Mouse (Mus musculus) intestine, embryonic 16.5 days (tissue): ENCODE data around the gene Baz2b. TPM values are rescaled to one million over a fixed set of nuclear protein-coding genes. Genes with fewer than 3 reads are reported as not detected.
A peak's percentile ranks its signal among the peaks of the same experiment; 100 is the strongest.

Source experiments
- ATAC-seq: fragments of 200-750 bp; cut with Nextera tagmentation; 2 replicates; pipeline ENCODE4 v1.8.0; 2017; ENCODE audit warnings: moderate TSS enrichment, moderate library complexity
- H3K27ac ChIP-seq: fragments of 300-500 bp; sonication (generic); 2 replicates; pipeline ENCODE4 v1.5.1; 2014; ENCODE audit warnings: mild to moderate bottlenecking, low read length
- H3K27me3 ChIP-seq: fragments of 300-500 bp; sonication (generic); replicated peaks from 2 replicates; pipeline ENCODE4 v1.6.1; 2014; ENCODE audit warnings: low read length, control low read depth, mixed read lengths; ENCODE audit not compliant: control insufficient read depth, insufficient read depth
- H3K36me3 ChIP-seq: fragments of 300-500 bp; sonication (generic); 2 replicates; pipeline ENCODE4 v1.6.1; 2014; ENCODE audit warnings: low read length, control low read depth; ENCODE audit not compliant: control insufficient read depth, insufficient read depth
- H3K4me1 ChIP-seq: fragments of 300-500 bp; sonication (generic); 2 replicates; pipeline ENCODE4 v1.6.1; 2014; ENCODE audit warnings: low read length, control low read depth, mixed read lengths; ENCODE audit not compliant: control insufficient read depth, insufficient read depth
- H3K4me2 ChIP-seq: fragments of 300-500 bp; sonication (generic); 2 replicates; pipeline ENCODE4 v1.6.1; 2014; ENCODE audit warnings: low read depth, low read length, control low read depth
- H3K4me3 ChIP-seq: fragments of 300-500 bp; sonication (generic); 2 replicates; pipeline ENCODE4 v1.5.1; 2014; ENCODE audit warnings: mild to moderate bottlenecking, low read length
- H3K9ac ChIP-seq: fragments of 300-500 bp; sonication (generic); 2 replicates; pipeline ENCODE4 v1.6.1; 2014; ENCODE audit warnings: low read depth, low read length
- H3K9me3 ChIP-seq: fragments of 300-500 bp; sonication (generic); 2 replicates; pipeline ENCODE4 v1.6.1; 2016; ENCODE audit warnings: low read length, control low read depth; ENCODE audit not compliant: control insufficient read depth
- WGBS: fragments of 180-500 bp; shearing (Covaris S2); extraction: QIAGEN DNeasy Blood & Tissue Kit; methylation state at CpG from one replicate; pipeline ENCODE4 v1.1.7; 2014; 5-methylcytosine and 5-hydroxymethylcytosine counted together
- polyA plus RNA-seq: library from polyadenylated mRNA; unstranded; fragments of >200 nt; fragmentation: Nextera tagmentation; extraction: Ambion mirVana; gene quantifications from 2 replicates; pipeline ENCODE4 v1.2.1, GENCODE M21; 2015

Gene Baz2b
- polyA plus RNA-seq, 1 experiment from 2014 or later: 42.3 TPM

DNA sequence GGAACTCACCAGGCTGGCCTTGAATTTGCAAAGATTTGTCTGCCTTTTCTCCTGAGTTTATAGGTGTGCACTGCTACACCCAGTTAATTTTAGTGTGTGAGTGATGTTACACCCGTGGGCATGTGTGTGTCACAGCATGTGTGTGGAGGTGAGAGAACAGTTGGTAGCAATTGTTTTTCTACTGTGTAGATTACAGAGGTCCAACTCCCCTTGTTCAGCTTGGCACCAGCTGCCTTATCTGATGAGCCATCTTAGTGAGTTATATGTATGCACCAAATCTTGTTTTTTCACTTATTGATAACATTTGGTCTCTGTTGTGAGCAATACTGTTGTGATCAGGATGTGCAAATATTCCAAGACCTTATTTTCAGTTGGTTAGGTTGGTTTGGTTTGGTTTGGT is 13.8 kb upstream of the Baz2b start:
- H3K4me2 ChIP-seq: no peak overlapping the region
- H3K27me3 ChIP-seq: no peaks in the 10 kb centered on the region
- WGBS: 77% methylated on average over 1 of the region's 1 CpGs
- no peak for ATAC-seq
- H3K4me1 ChIP-seq: peaks cover 13% of the 10 kb centered on the region
- H3K9me3 ChIP-seq: no peaks in the 10 kb centered on the region
- no peak overlapping the region for H3K4me3 ChIP-seq
- H3K9ac ChIP-seq: no peak overlapping the region
- H3K27ac ChIP-seq: no peak overlapping the region
- no peaks in the 10 kb centered on the region for H3K36me3 ChIP-seq

- Histone ChIP-seq H3K4me2 (no peak overlapping the region), H3K27ac (no peak overlapping the region), H3K27me3 (no peaks in the 10 kb centered on the region), H3K9me3 (no peaks in the 10 kb centered on the region), H3K4me3 (no peak overlapping the region), H3K36me3 (no peaks in the 10 kb centered on the region), H3K9ac (no peak overlapping the region), H3K4me1 (peaks cover 13% of the 10 kb centered on the region)
- WGBS: 73% methylated on average over 2 of the region's 2 CpGs
- no peak for ATAC-seq
These were observed 12.3 kb upstream of the Baz2b start for GRCm38 (mm10) chr2:60221954-60222353.

DNA sequence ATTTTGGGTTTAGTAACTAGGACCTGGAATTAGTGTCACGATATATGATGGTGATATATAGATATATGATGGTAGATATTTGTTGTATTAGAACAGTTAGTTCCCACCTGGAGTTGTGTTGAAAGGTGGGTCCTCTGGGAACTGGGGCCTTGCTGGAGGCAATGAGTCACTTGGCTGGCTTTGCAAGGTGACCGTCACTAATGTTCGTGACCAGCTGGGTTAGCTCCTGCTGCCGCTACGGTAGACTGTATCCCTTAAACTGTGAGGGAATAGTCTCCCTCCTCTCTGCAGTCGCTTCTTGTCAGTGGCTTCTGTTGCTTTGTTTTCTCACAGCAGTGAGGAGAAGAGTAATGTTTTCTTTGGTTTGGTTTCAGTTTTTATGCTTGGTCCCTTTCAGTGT is 11.6 kb upstream of the Baz2b start:
- 49% methylated on average over 6 of the region's 6 CpGs for WGBS
- Histone ChIP-seq H3K27me3 (no peaks in the 10 kb centered on the region), H3K9me3 (no peaks in the 10 kb centered on the region), H3K9ac (no peak overlapping the region), H3K4me1 (peaks cover 12% of the 10 kb centered on the region), H3K27ac (no peak overlapping the region), H3K4me3 (no peak overlapping the region), H3K4me2 (no peak overlapping the region), H3K36me3 (no peaks in the 10 kb centered on the region)
- ATAC-seq: no peak

DNA sequence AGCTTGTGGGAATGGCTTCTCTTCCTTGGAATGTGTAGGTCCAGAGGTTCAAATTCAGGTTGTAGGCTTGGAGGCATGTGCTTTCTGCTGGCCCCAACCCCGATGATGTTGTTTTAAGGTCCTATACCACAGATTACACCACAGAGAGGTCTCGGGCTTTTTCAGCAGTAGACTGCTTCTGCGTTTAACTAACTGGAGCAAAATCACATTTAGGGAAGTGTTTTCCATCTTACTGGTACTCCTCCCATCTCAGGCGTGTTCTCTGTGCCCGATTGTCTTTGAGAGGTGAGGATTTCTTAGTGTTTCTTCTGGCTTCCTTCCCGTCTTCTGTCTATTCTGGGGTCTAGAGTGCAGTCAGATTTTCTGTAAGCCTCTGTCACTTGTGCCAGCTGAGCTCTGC is 8.0 kb upstream of the Baz2b start:
- H3K27me3 ChIP-seq: no peaks in the 10 kb centered on the region
- no peak overlapping the region for H3K27ac ChIP-seq
- WGBS: 83% methylated on average over 6 of the region's 6 CpGs
- ATAC-seq: no peak
- H3K4me2 ChIP-seq: no peak overlapping the region
- no peak overlapping the region for H3K9ac ChIP-seq
- H3K4me3 ChIP-seq: no peak overlapping the region
- H3K36me3 ChIP-seq: no peaks in the 10 kb centered on the region
- no peaks in the 10 kb centered on the region for H3K9me3 ChIP-seq
- peaks cover 24% of the 10 kb centered on the region for H3K4me1 ChIP-seq

DNA sequence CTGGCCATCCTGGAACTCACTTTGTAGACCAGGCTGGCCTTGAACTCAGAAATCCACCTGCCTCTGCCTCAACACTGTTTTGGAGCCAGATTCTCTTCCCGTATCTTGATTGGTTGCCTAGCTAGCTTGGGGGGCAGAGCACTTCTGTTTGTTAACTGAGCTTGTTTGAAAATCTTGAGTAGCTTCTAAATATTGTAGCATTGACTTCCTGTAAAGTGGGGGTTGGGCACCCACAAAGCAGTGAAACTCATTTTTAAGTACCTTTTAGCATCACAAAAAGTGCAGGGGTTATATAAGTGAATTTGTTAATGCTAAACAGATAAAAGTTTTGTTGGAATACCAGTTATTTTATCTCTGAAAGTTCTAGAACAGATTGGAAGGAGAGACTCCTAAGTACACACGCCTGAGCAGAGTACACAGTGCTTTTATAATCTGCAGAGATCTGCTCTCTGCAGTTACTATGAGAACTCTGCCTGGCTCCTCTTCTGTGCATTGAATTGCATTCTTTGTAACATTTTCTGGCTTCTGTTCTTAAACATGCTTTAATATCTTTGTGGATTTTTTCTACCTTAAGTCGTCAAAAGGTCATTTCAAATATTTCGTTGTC is 7.0 kb upstream of the Baz2b start:
- H3K9ac ChIP-seq: no peak overlapping the region
- no peak overlapping the region for H3K4me3 ChIP-seq
- H3K27ac ChIP-seq: no peak overlapping the region
- H3K4me1 ChIP-seq: peaks cover 30% of the 10 kb centered on the region
- no peak; the same call in 1 of the 2 replicates for ATAC-seq
- H3K4me2 ChIP-seq: no peak overlapping the region
- WGBS: 68% methylated on average over 4 of the region's 4 CpGs
- H3K27me3 ChIP-seq: no peaks in the 10 kb centered on the region
- no peaks in the 10 kb centered on the region for H3K36me3 ChIP-seq
- no peaks in the 10 kb centered on the region for H3K9me3 ChIP-seq

DNA sequence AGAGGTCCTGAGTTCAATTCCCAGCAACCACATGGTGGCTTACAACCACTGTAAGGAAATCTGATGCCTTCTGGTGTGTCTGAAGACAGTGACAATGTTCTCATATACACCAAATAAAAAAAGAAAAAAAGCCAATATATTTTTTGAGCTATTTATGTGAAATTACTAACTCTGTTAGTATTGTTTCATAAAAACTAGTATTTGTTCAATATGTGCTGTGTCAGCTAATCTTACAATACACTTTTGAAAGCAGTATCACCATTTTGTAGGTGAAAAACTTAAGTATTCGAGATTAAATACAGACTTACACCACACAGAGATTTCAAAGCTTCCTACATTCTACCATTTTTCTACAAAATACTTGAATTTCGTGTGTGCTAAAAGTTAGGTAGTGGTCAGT is 5.0 kb upstream of the Baz2b start:
- no peak for ATAC-seq
- Histone ChIP-seq H3K4me1 (peaks cover 31% of the 10 kb centered on the region), H3K36me3 (no peaks in the 10 kb centered on the region), H3K4me2 (no peak overlapping the region), H3K4me3 (no peak overlapping the region), H3K9ac (no peak overlapping the region), H3K27me3 (no peaks in the 10 kb centered on the region), H3K9me3 (no peaks in the 10 kb centered on the region), H3K27ac (no peak overlapping the region)
- WGBS: 93% methylated on average over 2 of the region's 2 CpGs

- ATAC-seq: no peak
These were observed 2.8 kb upstream of the Baz2b start for GRCm38 (mm10) chr2:60212488-60212887.

DNA sequence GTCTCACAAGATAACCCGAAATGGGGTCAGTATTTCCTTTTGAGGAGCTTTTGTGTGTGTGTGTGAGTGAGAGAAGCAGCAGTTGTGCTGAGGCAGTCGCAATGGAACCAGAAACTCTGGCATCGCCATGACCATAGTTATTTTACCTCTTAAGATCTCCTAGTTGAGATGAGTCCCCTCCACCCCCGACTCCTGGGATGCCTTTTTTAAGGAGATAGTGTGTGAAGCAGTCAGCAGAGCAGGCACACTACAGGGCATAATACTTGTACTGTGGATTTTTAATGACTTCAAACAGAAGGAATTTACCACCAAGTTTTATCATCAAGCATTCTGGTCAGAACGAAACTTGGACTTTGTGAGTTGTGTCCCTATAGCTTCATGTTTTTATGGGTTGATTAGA is 1.2 kb upstream of the Baz2b start:
- H3K27me3 ChIP-seq: no peaks in the 10 kb centered on the region
- peak; percentile 8 for ATAC-seq
- peaks cover 31% of the 10 kb centered on the region for H3K4me1 ChIP-seq
- H3K36me3 ChIP-seq: no peaks in the 10 kb centered on the region
- H3K27ac ChIP-seq: peak overlapping the region; percentile 91
- WGBS: 8% methylated on average over 5 of the region's 5 CpGs
- peak overlapping the region; percentile 93 for H3K4me3 ChIP-seq
- H3K4me2 ChIP-seq: peak overlapping the region; percentile 74
- H3K9ac ChIP-seq: peak overlapping the region; percentile 97
- no peaks in the 10 kb centered on the region for H3K9me3 ChIP-seq

More at GRCm38 (mm10) chr2:60212488-60212887, 2.8 kb upstream of the Baz2b start:
- no peaks in the 10 kb centered on the region for H3K27me3 ChIP-seq
- H3K27ac ChIP-seq: no peak overlapping the region
- H3K9ac ChIP-seq: no peak overlapping the region
- no peak overlapping the region for H3K4me2 ChIP-seq
- H3K4me1 ChIP-seq: peaks cover 37% of the 10 kb centered on the region
- no peaks in the 10 kb centered on the region for H3K36me3 ChIP-seq
- no peak overlapping the region for H3K4me3 ChIP-seq
- H3K9me3 ChIP-seq: no peaks in the 10 kb centered on the region

DNA sequence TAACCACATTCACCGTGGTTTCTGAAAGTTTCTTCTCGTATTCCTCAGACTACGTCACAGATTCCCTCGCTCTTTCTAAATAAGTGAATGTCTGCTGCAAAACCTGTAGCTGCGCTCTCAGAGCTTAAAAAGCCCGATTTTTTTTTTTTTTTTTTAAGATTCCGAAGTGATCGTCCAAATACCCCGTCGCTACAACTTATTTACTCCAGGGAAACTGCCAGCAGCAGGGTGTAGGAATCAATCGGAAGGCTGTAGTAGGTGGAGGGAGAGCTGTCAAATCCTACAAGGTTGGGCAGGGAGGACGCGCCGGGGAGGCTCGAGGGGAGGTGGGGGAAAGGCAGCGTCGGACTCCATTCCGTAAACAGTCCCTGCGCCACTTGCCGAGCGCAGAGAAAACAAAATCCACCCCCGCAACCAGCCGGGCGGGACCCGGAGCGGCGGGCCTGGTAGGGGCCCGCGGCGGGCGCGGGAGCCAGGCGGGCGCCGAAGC is 472 bp downstream of the Baz2b start:
- Histone ChIP-seq H3K27ac (peak overlapping the region; percentile 91), H3K9ac (peak overlapping the region; percentile 97), H3K4me2 (peak overlapping the region; percentile 66), H3K4me1 (peaks cover 29% of the 10 kb centered on the region), H3K27me3 (no peaks in the 10 kb centered on the region), H3K36me3 (no peaks in the 10 kb centered on the region), H3K9me3 (no peaks in the 10 kb centered on the region), H3K4me3 (peak overlapping the region; percentile 93)
- peak; percentile 50 for ATAC-seq
- 0% methylated on average over 31 of the region's 35 CpGs for WGBS

GRCm38 (mm10) chr2:60205795-60206194 is 3.8 kb downstream of the Baz2b start:
- 68% methylated on average over 6 of the region's 6 CpGs for WGBS
- Histone ChIP-seq H3K4me2 (no peak overlapping the region), H3K4me3 (no peak overlapping the region), H3K9me3 (no peaks in the 10 kb centered on the region), H3K27ac (no peak overlapping the region), H3K4me1 (peaks cover 13% of the 10 kb centered on the region), H3K9ac (no peak overlapping the region), H3K27me3 (no peaks in the 10 kb centered on the region), H3K36me3 (no peaks in the 10 kb centered on the region)
- ATAC-seq: no peak
